Mouse (Mus musculus): ENCODE data around the gene Tstd2.

GRCm38 (mm10) chr4:46116544-46117175, 21.8 kb downstream of the Tstd2 start:
- TF ChIP-seq CTCF (IDR thresholded peaks at IDR 0.05; ENCODE audit: low read depth, low read length) (no peak), POLR2AphosphoS5 (IDR thresholded peaks at IDR 0.05; ENCODE audit: insufficient replicate concordance, low read depth, low read length) (no peak), TAL1 (conservative IDR thresholded peaks at IDR 0.05; ENCODE audit: low read depth, low read length) (no peak), GATA1 (IDR thresholded peaks at IDR 0.05; ENCODE audit: borderline replicate concordance, low read length) (no peak)
